Mouse (Mus musculus): ENCODE measurements around the gene L3mbtl1.

L3mbtl1 gene

DNA sequence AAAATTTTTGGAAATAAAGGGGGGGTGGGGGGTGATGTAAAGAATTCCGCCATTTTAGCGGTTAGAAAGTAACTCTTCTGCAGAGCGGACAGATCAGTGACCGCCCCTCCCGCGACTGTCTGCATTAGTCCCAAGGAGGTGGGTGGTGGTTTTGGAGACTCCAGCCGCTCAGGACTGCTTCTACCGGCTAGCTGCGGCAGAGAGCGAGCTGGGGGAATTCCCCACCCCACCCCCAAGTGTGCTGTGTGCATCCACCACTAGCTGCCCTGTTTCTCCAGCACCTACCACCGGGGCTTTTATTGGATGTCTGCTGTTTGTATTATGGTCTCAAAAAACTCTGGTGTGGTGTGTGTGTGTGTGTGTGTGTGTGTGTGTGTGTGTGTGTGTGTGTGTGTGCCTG is 659 bp downstream of the L3mbtl1 start:
- no peak for DNase-seq (ENCODE audit: low spot score in 2 of 2)

DNA sequence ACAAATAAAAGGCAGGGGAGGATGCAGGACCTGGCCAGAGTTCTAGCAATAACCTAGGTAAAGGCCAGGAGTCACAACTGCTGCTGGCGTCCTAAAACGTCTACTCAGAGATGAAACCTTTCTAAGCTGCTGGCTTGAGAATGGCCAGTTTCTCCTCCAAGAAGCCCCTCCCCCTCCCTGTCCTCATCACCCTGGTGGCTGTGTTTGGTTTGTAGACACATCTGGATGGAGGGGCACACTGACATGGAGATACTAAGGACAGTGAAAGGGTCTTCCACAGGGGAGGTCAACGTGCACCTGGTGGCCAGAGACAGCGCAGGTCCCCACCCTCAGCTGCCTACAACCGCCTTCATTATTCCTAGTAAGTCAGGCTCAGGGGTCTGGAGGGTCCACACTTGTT is 3.7 kb downstream of the L3mbtl1 start:
- DNase-seq (ENCODE audit: low spot score in 2 of 2): no peak

DNA sequence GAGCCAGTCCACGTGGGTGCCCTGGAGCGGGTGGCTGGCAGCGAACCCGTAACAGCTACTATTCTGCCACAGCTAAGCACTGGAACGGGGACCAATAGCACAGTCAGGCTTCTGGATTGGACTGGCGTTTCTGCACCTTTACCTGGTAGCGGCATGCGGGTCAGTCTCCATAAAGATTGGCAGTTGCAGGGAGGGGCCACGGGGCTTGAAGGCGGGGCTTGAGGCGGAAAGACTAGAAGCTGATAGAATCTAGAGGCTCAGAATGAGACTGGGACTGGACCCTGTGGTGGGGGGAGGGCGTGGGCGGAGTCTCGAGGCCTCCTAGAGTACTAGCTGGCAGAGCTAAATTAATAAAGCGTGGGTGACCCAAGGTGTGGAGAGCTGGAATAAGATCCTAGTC is 4.5 kb downstream of the L3mbtl1 start:
- no peak for DNase-seq (ENCODE audit: low spot score in 2 of 2)

DNA sequence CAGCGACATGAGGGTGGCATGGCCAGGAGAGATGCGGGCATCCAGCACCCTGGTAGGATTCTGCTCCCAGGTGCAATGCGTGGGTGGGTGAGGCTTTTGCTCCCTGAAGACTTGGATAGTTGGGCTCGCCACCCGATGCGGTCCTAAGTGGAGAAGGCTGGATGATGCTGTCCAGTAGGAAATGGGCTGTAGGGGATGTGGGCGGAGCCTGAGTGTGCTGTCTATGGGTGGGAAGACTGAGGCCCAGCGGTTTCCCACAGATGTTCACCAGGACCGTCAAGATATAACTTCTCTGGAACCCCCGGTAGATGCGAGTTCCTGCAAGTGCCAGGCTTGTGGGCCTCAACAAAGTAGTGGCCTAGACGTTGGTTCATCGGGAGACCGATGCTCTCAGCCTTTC is 4.9 kb downstream of the L3mbtl1 start:
- DNase-seq (ENCODE audit: low spot score in 2 of 2): no peak

DNA sequence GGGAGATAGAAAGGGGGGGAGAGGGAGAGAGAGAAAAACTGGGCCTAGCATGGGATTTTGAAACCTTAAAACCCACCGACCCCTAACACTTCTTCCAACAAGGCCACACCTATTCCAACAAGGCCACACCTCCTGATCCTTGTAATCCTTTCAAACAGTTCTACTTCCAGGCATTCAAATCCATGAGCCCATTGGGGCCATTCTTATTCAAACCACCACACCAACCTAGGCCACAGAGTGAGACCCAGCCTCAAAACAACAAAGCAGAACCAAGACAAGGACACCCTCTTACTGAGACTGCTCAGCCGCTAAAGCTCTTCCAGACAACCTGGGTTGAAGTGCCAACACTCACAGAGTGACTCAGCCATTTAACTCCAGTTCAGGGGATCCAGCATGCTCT is 7.5 kb downstream of the L3mbtl1 start:
- no peak for DNase-seq (ENCODE audit: low spot score in 2 of 2)

DNA sequence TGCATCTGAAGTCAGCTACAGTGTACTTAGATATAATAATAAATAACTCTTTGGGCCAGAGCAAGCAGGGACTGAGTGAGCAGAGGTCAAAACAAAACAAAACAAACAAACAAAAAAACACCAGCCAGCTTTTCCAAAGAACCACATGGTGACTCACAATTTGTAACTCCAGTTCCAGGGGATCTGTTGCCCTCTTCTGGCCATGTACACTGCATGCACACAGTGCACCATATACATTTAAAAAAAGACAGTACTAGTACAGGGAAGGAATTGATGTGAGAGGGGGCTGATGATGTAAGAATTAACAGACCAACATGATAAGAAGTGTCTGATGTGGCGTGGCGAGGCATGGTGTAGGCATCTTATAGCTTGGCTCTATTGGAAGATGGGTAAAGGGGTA is 13.6 kb downstream of the L3mbtl1 start:
- no peak for DNase-seq (ENCODE audit: low spot score in 2 of 2)

DNA sequence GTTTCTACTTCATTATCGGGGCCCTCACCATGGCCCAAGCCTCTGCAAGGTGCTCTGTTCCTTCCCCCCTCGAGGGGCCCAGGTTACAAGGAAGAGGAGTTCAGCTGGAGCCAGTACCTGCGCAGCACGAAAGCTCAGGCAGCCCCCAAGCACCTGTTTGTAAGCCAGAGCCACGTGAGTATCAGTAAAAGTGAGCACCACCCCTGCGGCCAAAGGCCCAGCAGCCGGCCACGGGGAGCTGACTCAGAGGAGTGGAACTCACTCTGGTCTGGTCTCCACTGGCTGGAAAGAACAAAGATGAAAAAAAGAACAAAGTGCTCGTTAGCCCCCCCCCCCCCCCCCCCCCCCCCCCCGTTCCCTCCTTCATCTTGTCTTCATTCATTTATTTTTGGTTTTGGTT is 18.0 kb downstream of the L3mbtl1 start:
- no peak for DNase-seq (ENCODE audit: low spot score in 2 of 2)

DNA sequence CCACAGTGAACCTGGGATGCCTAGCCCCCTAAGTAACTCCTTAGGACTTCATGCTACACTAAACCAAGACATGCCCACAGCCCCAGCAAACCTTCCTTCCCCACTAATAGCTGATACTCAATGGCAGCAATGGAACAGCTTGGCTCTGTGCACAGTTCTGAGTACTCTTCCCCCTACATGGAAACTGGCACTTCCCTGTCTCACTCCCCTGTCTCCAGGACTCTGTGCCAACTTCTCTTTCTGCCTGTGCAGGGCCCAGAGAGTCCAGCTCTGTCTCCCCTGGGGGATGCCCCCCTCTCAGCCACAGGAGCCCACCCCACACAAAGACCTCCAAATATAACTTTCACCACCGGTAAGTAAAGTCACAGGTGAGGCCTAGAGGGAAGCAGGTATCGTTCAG is 23.5 kb downstream of the L3mbtl1 start:
- no peak for DNase-seq (ENCODE audit: low spot score in 2 of 2)

DNA sequence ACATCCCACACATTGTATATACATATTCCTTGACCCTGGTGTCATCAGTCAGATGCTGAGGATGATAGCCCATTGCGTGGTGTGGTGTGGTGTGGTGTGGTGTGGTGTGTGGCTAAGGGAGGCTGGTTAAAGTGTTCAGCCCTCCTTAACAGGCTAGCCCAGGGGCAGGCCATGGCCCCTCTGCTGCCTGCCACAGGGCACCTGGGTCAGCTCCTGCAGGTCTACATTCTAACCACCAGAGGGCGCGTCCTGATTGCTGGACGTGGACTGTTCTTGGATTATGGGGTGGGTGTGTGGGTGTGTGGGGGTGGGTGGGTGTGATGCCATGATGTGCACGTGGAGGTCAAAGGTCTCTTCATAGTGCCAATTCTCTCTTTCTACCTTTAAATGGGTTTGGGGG is 25.1 kb downstream of the L3mbtl1 start:
- DNase-seq (ENCODE audit: low spot score in 2 of 2): no peak

DNA sequence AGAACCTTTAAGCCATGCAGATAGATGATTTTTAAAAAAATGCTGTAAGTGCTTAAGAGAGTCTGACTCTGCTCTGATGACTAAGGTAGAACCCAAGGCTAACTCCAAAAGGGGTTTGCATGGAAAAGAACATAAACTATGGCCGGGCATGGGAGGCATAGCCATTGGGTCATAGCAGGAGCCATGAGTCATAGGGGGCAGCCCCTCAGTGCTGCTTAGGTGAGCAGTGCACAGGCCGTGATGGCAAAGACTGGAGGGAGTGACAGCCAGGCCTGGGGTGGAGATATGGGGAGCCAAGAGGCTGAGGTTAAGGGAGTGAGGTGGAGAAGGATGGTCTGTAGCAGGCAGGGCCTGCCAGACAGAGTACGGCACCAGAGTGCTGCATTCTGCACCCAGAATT is 25.8 kb downstream of the L3mbtl1 start:
- no peak for DNase-seq (ENCODE audit: low spot score in 2 of 2)

DNA sequence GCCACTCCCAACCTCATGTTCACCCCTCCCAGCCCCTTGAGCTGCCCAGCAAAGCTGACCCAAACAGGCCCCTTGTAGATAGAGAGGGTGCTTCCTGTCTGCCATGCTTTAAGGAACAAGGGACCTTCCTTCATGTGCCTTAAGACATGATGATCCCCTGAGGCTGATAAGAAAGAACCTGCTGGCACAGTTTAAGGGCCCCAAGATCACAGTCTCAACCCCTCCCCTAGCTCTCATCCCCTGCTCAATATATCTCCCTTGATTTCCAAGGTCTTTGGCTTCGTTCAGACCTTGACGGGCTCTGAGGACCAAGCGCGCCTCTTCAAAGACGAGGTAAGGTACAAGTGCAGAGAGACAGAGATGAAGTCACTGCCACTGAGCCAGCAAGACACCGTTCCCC is 27.6 kb downstream of the L3mbtl1 start:
- DNase-seq (ENCODE audit: low spot score in 2 of 2): no peak

DNA sequence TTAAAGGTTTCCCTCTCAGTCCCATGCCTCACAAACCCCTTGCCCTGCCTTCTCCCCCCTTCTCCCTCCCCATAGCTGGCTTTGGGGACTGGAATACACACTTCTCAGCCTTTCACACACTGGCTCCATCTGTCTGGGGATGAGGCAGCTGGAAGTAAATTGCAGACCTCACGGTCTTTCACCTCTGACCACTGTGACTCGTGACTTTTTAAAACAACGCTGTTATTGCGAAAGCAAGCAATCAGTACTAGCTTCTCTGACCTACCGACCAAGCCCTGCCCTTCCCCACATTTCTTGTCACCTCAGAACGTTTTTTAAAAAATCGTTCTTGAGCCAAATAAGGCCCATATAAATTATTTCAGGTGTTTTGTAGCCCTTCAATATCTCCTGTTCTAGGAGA is 29.5 kb downstream of the L3mbtl1 start:
- DNase-seq (ENCODE audit: low spot score in 2 of 2): no peak

DNA sequence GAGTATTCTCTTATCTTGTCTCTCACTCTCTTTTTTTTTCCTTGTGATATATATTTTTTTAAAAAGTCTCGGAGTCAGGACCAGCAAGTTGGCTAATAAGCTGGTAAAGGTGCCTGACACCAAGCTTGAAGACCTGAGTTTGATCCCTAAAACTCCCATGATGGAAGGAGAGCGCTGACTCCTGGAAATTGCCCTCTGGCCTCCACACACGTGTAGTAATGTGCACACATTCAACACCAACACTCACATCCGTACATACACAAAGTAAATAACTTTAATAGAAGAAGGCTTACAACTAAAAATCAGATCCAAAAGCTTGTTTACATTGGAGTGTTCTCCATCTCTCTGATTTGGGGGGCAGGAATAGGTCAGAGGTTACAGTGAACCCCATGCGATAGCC is 29.9 kb downstream of the L3mbtl1 start:
- DNase-seq (ENCODE audit: low spot score in 2 of 2): no peak

DNA sequence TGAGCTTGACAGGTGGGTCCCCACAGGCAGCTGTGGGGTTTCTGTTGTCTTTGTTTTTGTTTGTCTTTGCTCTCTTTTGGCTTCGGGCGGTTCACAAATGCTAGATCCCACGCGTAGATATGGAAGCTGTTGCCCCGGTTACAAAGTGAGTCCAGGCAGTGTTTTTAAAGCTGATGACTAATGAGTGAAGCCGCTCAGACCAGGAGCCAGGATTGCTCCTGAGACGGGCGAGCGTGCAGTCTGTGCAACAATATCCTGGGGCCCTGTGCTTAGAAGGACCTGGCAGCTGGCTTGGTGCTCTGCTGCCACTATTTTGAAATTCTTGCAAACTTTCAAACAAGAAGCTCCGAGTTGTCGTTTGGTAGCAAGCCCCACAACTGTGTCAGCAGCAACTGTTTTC is 30.4 kb downstream of the L3mbtl1 start:
- no peak for DNase-seq (ENCODE audit: low spot score in 2 of 2)

DNA sequence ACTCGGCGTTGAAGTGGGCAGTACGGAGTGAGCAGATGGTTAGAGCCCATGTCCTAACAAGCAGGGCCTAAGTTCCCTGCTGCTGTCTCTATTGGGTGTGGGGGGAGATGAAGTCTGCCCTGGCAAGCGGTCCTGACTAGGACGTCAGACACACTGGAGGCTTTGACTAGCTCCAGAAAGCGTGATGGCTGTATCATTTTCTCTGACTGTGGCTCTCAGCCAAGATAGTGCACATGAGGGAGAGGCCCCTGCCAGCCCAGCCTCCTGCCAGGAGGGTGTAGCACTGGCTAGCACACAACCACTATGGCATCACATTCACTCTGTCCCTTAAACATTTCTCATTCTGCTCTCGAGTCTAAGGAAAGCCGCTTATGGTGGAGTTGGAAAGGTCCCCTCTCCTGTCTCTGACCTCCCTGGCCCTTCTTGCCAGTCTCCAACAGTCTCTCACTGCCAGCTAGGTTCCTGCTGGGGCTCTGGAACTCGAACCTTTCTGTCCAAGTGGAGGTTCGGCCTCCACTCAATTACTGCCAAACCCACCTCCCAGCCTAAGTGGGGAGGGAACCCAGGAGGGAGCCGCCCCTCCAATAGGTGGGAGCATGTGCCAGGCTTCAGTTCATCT is 32.0 kb downstream of the L3mbtl1 start:
- DNase-seq (ENCODE audit: low spot score in 2 of 2): peak; percentile 9 to 14

DNA sequence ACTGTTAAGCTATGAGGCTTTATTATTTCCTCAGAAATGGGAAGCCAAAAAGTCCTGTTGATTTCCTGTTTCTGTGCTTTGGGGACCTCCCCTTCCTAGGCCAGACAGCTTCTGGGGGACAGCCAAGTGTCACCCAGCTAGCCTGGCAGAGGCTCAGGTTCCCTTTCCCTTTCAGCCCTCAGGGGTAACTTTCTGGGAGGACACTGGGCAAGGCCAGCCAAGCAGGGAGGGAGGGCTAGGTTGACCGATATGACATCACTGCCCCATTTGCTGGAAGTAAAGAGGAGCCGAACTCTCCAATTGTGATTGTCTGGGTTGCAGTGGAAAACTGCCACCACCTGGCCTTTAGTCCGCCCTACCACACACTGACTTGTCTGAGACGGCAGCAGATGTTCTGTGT is 32.7 kb downstream of the L3mbtl1 start:
- no peak for DNase-seq (ENCODE audit: low spot score in 2 of 2)

DNA sequence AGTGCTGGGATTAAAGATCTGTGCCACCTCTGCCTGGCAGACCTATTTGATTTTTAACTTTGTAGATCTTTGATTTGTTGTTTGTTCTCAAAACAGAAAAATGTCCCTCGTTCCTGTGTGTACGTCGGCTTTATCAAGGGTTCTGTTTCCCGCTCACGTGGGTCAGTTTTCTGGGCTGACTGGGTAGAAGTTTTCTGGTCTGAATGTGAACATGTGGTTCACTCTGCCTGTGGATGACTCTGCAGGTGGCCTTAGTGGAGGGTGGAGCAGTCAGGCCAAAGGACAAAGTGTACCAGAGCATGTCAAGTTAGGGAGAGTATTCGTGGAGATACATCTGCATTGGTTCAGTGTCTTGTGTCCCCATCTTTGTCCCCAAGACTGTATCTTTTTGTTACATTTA is 41.1 kb downstream of the L3mbtl1 start:
- DNase-seq (ENCODE audit: low spot score in 2 of 2): no peak

DNA sequence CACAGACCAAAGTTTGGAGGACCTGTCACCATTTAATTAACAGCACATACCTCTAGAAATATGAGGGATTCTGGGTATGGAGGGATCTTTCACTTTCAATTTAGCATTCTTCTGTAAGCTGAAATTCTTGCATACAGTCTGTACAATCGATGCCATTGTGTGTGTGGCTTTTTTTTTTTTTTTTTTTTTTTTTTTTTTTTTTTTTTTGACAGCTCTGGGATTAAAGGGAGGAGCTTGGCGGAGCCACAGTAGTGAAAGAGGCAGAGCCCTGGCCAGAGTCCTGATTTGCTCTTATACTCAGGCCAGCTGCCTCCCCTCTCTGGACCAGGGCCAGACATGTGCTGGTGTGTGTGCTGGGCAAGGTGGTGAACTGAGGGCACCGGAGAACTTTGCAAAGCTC is 42.7 kb downstream of the L3mbtl1 start:
- DNase-seq (ENCODE audit: low spot score in 2 of 2): no peak

DNA sequence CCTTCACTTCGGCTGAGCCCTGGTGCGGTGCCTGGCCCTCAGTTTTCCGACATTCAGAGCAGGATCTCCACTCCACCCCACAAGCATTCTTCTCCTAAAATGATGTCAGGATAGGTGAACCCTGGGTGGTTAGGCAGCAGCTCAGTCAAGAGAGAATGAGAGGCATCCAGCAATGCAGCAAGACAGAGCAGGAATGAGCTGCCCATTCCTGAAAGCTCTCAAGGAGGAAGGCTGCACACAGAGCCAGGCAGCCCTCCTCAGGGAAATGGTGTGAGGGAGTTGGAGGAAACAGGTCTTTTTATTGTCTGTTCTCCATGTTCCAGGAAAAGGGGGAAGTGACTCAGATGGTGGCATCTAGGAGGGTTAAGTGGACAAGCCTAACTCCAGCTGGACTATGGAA is 43.5 kb downstream of the L3mbtl1 start:
- no peak for DNase-seq (ENCODE audit: low spot score in 2 of 2)

DNA sequence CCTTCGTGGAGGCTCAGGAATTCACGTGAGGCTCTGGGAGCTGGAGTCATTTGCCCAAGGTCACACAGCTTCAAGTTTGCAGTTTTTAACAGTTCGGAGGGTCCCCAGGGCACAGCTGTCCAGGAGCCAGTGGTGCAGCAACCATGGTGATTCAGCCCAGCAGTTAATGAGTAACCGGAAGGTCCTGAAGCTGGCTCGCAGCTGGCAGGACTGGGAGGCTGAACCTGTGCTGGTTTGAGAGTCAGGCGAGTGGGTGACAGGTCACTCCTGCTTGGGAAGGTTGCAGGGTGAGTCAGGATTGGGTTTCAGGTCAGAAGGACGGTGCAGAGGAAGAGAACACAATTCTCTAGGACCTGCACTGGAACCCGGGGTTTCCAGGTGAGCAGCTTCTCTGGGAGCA is 43.9 kb downstream of the L3mbtl1 start, which contains the start of gene Sgk2:
Gene Sgk2, plus strand, starts transcription at position 113 of the 400 bp plus-strand sequence.
- no peak for DNase-seq (ENCODE audit: low spot score in 2 of 2)

DNA sequence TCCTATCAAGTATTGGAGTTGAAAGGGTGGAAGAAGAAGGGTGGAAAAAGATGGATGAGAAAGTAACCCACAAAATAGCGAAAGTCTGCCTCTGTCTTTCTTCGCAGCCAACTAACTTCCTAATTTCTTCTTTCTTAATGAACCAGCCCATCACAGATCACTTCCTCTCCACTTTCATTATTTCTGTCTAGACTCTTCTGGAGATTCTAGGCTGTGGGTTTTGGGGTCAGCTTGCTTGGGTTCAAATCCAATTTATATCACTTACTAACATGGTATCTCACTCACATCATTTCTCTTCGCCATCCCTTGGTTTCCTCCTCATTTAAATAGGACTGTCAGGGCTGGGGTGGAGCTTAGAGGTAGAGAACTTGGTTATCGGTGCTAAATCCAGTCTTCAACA is 45.0 kb downstream of the L3mbtl1 start:
- DNase-seq (ENCODE audit: low spot score in 2 of 2): no peak

DNA sequence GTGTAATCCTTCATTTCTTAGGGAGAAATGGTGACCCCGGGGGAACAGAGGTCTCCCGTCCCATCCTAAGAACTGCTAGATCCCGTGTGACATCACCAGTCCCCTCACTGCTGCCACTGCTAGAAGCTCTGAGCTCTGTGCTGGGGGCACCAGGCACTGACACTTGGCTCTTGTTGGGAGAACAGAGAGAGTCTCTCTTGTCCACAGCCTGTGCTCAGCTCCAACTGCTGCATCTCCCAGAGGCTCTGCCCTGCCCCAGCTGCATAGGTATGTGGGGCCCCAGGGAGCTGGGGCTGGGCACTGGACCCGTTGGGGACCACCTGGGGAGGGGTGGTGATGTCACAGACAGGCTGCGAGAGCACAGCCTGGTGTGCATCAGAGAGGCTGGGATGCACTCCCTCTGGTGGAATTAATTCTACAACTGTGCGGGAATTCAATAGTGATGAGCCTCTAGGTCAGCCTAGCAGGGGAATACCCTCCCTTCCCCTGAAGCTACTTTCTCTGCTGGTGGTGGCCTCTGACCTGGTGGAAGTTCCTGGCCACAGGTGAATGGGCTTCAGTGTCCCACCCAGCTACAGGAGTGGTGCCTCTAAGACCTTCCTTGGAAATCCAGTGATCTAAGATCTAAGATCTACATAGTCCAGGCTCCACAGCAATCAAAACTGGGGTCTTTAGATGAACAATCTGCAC is 48.3 kb downstream of the L3mbtl1 start:
- DNase-seq (ENCODE audit: low spot score in 2 of 2): no peak

DNA sequence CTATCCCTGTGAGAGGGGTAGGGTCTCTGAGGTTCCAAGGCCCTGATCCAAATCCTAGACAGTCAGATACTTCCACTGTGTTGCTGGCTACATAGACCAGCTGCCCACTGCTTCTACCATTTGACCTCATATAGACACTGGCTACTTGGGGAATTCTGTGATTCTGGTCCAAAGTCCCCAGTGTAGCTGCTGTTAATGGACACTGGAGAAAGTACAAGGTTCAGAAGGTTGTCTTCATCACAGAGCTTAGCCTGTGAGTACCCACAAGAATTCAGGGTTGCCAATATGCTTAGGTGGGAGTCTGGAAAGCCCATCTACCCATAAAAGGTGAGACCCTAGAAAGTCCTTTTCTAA is 48.8 kb downstream of the L3mbtl1 start:
- no peak for DNase-seq (ENCODE audit: low spot score in 2 of 2)

Data from frontal cortex, postnatal 36 days (tissue).